Mouse (Mus musculus) liver, postnatal 0 days (tissue): ENCODE results near the gene Mtnr1a. TPM values are rescaled to one million over a fixed set of nuclear protein-coding genes. Genes with fewer than 3 reads are reported as not detected.

Experiments
- ATAC-seq: fragments of 200-750 bp; cut with Nextera tagmentation; 2 replicates; pipeline ENCODE4 v1.8.0; 2017; ENCODE audit warnings: mild to moderate bottlenecking, moderate library complexity
- DNase-seq: peaks from one replicate; pipeline ENCODE4 v3.0.0-alpha.2; 2016
- H3K27ac ChIP-seq: fragments of 300-500 bp; sonication (generic); 2 replicates; pipeline ENCODE4 v1.5.1; 2014; ENCODE audit warnings: antibody characterized with exemption, moderate library complexity, mild to moderate bottlenecking, low read depth
- H3K27me3 ChIP-seq: fragments of 300-500 bp; sonication (generic); 2 replicates; pipeline ENCODE4 v1.6.1; 2014; ENCODE audit warnings: low read length, control low read depth, mixed read lengths; ENCODE audit not compliant: insufficient read depth
- H3K36me3 ChIP-seq: fragments of 300-500 bp; sonication (generic); replicated peaks from 2 replicates; pipeline ENCODE4 v1.6.1; 2014; ENCODE audit warnings: mild to moderate bottlenecking, control low read depth, low read length, moderate library complexity, mixed read lengths; ENCODE audit not compliant: insufficient read depth
- H3K4me1 ChIP-seq: fragments of 300-500 bp; sonication (generic); 2 replicates; pipeline ENCODE4 v1.6.1; 2014; ENCODE audit warnings: antibody characterized with exemption, mild to moderate bottlenecking, control low read depth; ENCODE audit not compliant: insufficient read depth
- H3K4me2 ChIP-seq: fragments of 300-500 bp; sonication (generic); 2 replicates; pipeline ENCODE4 v1.6.1; 2014; ENCODE audit warnings: low read depth, mild to moderate bottlenecking, low read length, moderate library complexity, mixed read lengths
- H3K4me3 ChIP-seq: fragments of 300-500 bp; sonication (generic); 2 replicates; pipeline ENCODE4 v1.5.1; 2014; ENCODE audit warnings: low read depth, low read length
- H3K9ac ChIP-seq: fragments of 300-500 bp; sonication (generic); replicated peaks from 2 replicates; pipeline ENCODE4 v1.6.1; 2014; ENCODE audit warnings: mild to moderate bottlenecking, moderate library complexity
- H3K9me3 ChIP-seq: fragments of 300-500 bp; sonication (generic); 2 replicates; pipeline ENCODE4 v1.6.1; 2016; ENCODE audit warnings: mild to moderate bottlenecking, control low read depth, low read length, mixed read lengths
- CTCF ChIP-seq: sonication (generic); IDR thresholded peaks from 2 replicates; pipeline ENCODE4 v1.5.1; 2016; ENCODE audit warnings: antibody characterized with exemption, low read depth
- EP300 ChIP-seq: IDR thresholded peaks from 2 replicates; pipeline ENCODE4 v1.6.1; 2016; ENCODE audit warnings: antibody characterized with exemption, low read depth, mild to moderate bottlenecking
- WGBS: fragments of 180-500 bp; shearing (Covaris S2); extraction: QIAGEN DNeasy Blood & Tissue Kit; methylation state at CpG from one replicate; pipeline ENCODE4 v1.1.7; 2014; ENCODE audit not compliant: insufficient replicate concordance; 5-methylcytosine and 5-hydroxymethylcytosine counted together
- polyA plus RNA-seq: library from polyadenylated mRNA; unstranded; fragments of >200 nt; fragmentation: Nextera tagmentation; extraction: Ambion mirVana; gene quantifications from 2 replicates; pipeline ENCODE4 v1.2.1, GENCODE M21; 2015

The Mtnr1a gene
- polyA plus RNA-seq, 1 experiment from 2014 or later = 0.16 TPM

DNA sequence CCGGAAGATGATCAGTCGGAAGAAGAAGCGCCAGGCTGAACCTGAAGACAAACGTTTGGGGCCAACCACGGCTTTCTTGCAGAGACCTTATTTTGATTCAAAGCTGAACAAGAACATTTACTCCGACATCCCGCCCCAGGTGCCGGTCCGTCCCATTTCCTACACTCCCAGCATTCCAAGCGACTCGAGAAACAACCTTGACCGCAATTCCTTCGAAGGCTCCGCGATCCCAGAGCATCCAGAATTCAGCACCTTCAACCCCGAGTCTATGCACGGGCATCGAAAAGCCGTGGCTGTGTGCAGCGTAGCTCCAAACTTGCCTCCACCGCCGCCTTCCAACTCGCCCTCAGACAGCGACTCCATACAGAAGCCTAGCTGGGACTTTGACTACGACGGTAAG lies 24.8 kb upstream of the Mtnr1a start:
- DNase-seq (no peak), ATAC-seq (no peak)
- H3K4me1 ChIP-seq = no peaks in the 10 kb centered on the region
- no peaks in the 10 kb centered on the region; the same call in 1 of the 2 replicates for H3K9me3 ChIP-seq
- H3K4me2 ChIP-seq = no peak overlapping the region
- peaks cover 31% of the 10 kb centered on the region for H3K36me3 ChIP-seq
- no peaks in the 10 kb centered on the region for H3K27me3 ChIP-seq
- no peak overlapping the region for H3K27ac ChIP-seq
- TF ChIP-seq CTCF (no peak), EP300 (no peak)
- 91% methylated on average over 26 of the region's 26 CpGs for WGBS
- H3K9ac ChIP-seq = no peak overlapping the region
- H3K4me3 ChIP-seq = no peak overlapping the region

DNA sequence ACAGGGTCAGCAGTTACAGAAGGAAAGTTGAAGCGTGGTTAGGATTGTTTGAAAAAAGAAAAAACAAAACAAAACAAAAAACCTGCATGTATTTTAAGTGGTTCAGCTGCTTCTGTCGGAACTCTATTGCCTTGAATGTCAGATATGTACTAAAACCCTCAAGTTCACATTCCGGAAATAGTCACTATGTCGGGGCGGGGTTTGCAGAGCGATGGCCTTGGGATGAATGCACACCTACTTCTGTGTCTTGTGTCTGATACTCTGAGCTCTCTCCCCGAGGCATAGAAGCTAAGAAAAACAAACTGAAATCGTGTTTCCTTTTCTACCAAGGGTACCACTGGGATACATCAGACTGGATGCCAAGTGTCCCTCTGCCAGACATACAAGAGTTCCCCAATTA lies 18.5 kb upstream of the Mtnr1a start:
- H3K4me3 ChIP-seq = no peak overlapping the region
- no peaks in the 10 kb centered on the region for H3K9me3 ChIP-seq
- ATAC-seq (no peak), DNase-seq (no peak)
- WGBS = 85% methylated on average over 8 of the region's 8 CpGs
- H3K27me3 ChIP-seq = no peaks in the 10 kb centered on the region
- no peak overlapping the region for H3K4me2 ChIP-seq
- no peaks in the 10 kb centered on the region for H3K4me1 ChIP-seq
- no peak overlapping the region for H3K9ac ChIP-seq
- no peak for TF ChIP-seq CTCF
- TF ChIP-seq EP300 = no peak
- peaks cover 3% of the 10 kb centered on the region for H3K36me3 ChIP-seq
- H3K27ac ChIP-seq = no peak overlapping the region

DNA sequence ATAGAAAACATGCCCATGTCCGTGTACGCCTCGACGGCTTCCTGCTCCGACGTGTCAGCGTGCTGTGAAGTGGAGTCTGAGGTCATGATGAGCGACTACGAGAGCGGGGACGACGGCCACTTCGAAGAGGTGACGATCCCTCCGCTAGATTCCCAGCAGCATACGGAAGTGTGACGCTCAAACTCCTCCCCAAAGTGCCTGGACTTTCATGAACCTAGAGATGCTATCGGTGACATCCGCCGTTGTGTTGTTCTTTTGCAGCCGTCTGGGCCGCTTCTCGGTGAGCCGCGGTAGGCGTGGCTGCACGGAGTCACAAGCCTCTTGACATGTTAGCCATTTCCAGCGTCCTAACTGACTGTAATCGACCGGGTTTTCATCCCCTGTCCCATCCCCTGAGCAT lies 17.7 kb upstream of the Mtnr1a start:
- Histone ChIP-seq H3K4me2 (no peak overlapping the region), H3K27me3 (no peaks in the 10 kb centered on the region), H3K9ac (no peak overlapping the region), H3K4me3 (no peak overlapping the region), H3K27ac (no peak overlapping the region), H3K36me3 (peaks cover 3% of the 10 kb centered on the region), H3K9me3 (no peaks in the 10 kb centered on the region), H3K4me1 (no peaks in the 10 kb centered on the region)
- DNase-seq = no peak
- no peak for ATAC-seq
- no peak for TF ChIP-seq EP300
- TF ChIP-seq CTCF = no peak
- 94% methylated on average over 30 of the region's 30 CpGs for WGBS

DNA sequence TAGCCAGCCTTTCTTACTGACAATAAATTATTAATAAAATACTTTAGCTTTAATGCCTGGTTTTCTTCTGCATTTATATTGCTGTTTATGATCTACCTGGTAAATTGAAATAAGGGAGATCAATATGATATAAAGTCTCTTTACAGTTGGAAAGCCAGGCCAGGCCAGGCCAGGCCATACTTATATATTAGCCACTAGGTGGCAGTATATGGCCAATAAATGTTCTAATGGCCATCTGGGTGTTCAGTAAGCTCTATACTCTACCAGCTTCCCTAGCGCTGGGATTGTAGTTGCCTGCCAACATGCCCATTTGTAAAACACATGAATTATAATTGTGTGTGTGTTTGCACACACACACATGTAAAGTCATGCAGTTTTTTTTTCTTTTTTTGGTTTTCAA lies 16.7 kb upstream of the Mtnr1a start:
- no peak overlapping the region for H3K27ac ChIP-seq
- ATAC-seq (peak; percentile 54; the same call in 1 of the 2 replicates), DNase-seq (no peak)
- no peaks in the 10 kb centered on the region for H3K4me1 ChIP-seq
- no peak overlapping the region for H3K4me2 ChIP-seq
- H3K9ac ChIP-seq = no peak overlapping the region
- peaks cover 3% of the 10 kb centered on the region for H3K36me3 ChIP-seq
- TF ChIP-seq CTCF = peak; percentile 55
- no peak for TF ChIP-seq EP300
- H3K27me3 ChIP-seq = no peaks in the 10 kb centered on the region
- no peaks in the 10 kb centered on the region for H3K9me3 ChIP-seq
- WGBS = 76% methylated on average over 1 of the region's 1 CpGs
- H3K4me3 ChIP-seq = no peak overlapping the region

DNA sequence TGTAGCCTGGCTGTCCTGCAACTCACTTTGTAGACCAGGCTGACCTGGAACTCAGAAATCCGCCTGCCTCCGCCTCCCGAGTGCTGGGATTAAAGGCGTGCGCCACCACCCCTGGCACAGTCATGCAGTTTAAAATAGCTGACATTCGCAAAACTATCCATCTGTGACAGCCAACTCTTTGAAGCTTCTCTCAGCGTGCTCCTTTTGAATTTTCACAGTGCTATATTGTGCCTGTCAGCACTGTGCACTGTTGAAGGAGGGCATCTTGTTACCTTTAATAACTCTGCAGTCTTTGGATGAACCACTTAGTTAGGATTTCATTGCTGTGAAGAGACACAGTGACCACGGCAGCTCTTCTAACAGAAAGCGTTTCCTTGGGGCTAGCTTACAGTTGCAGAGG lies 16.3 kb upstream of the Mtnr1a start:
- WGBS = 82% methylated on average over 9 of the region's 9 CpGs
- DNase-seq (no peak), ATAC-seq (no peak)
- Histone ChIP-seq H3K4me1 (no peaks in the 10 kb centered on the region), H3K27me3 (no peaks in the 10 kb centered on the region), H3K4me2 (no peak overlapping the region), H3K9ac (no peak overlapping the region), H3K4me3 (no peak overlapping the region), H3K9me3 (no peaks in the 10 kb centered on the region), H3K27ac (no peak overlapping the region), H3K36me3 (peaks cover 3% of the 10 kb centered on the region)
- TF ChIP-seq EP300 = no peak
- no peak for TF ChIP-seq CTCF

DNA sequence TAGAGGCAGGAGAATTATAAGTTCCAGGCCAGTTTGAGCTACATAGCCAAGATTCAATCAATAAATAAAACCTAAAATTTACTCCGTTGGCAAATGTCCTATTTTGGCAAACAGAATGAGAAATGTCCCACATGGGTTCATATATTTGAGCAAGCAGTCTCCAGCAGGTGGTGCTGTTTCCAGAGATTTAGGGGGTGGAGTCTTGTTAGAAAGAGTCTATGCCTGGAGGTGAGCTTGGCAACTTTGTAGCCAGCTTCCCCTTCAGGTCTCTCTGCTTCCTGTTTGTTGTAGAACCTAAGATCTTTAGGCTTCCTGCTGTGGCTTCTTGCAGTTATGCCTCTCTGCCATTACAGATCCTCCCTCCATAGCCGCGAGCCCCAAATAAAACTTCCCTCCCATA lies 13.4 kb upstream of the Mtnr1a start:
- no peak for DNase-seq
- Histone ChIP-seq H3K27ac (no peak overlapping the region), H3K27me3 (no peaks in the 10 kb centered on the region), H3K4me2 (no peak overlapping the region), H3K36me3 (peaks cover 3% of the 10 kb centered on the region), H3K4me3 (no peak overlapping the region), H3K9me3 (no peaks in the 10 kb centered on the region), H3K4me1 (no peaks in the 10 kb centered on the region), H3K9ac (no peak overlapping the region)
- TF ChIP-seq CTCF (no peak), EP300 (no peak)
- 84% methylated on average over 3 of the region's 3 CpGs for WGBS
- ATAC-seq = no peak

DNA sequence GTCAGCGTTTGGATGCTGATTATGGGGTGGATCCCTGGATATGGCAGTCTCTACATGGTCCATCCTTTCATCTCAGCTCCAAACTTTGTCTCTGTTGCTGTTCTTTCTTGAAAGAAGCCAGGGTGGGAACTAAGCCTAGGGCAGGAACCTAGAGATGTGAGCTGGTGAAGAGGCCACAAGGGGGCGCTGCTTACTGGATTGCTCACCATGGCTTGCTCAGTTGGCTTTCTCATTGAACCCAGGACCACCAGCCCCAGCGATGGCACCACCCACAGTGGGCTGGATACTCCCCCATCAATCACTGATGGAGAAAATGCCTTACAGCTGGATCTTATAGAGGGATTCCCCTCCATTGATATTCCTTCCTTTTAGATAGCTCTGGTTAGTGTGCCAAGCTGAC lies 12.1 kb upstream of the Mtnr1a start:
- H3K9me3 ChIP-seq = no peaks in the 10 kb centered on the region
- H3K4me1 ChIP-seq = no peaks in the 10 kb centered on the region
- 30% methylated on average over 2 of the region's 3 CpGs for WGBS
- H3K27me3 ChIP-seq = no peaks in the 10 kb centered on the region
- H3K27ac ChIP-seq = no peak overlapping the region
- TF ChIP-seq EP300 (no peak), CTCF (peak; percentile 41)
- no peak overlapping the region for H3K9ac ChIP-seq
- H3K4me3 ChIP-seq = no peak overlapping the region
- H3K36me3 ChIP-seq = no peaks in the 10 kb centered on the region
- ATAC-seq (no peak), DNase-seq (no peak)
- H3K4me2 ChIP-seq = no peak overlapping the region
